Mouse (Mus musculus) lung, postnatal 0 days (tissue): Measurements from ENCODE around the gene Gm20388.
A peak's percentile ranks its signal among the peaks of the same experiment; 100 is the strongest.

Experiments
- CTCF ChIP-seq: IDR thresholded peaks from 2 replicates; pipeline ENCODE4 v1.5.1; 2016; ENCODE audit warnings: antibody characterized with exemption, mild to moderate bottlenecking
- EP300 ChIP-seq: IDR thresholded peaks from 2 replicates; pipeline ENCODE4 v1.6.1; 2016; ENCODE audit warnings: antibody characterized with exemption, mild to moderate bottlenecking, control low read depth

- TF ChIP-seq CTCF, result peak; percentile 96
- TF ChIP-seq EP300, result no peak
These were observed 2015.0 kb downstream of the Gm20388 start for GRCm38 (mm10) chr8:121925624-121926023.
